Mouse (Mus musculus): ENCODE measurements around the gene Gm10477. TPM values are rescaled to one million over a fixed set of nuclear protein-coding genes. Genes with fewer than 3 reads are reported as not detected.
"Not testable (repeated sequence)": the region's sequence is repeated elsewhere in the genome, so short reads cannot be mapped to it uniquely, and the experiment has no call there.

The Gm10477 gene
- not detected in 2 replicates for polyA plus RNA-seq (2015; fragmentation: Nextera tagmentation; extraction: Ambion mirVana)

GRCm38 (mm10) chrX:56524442-56524841 lies at the start of gene Gm10477:
TSS of gene Gm10477 (plus strand) at chrX:56524742.
- H3K27ac ChIP-seq; H3K9me3 ChIP-seq; H3K4me2 ChIP-seq; H3K36me3 ChIP-seq (replicated peaks); ATAC-seq (replicated peaks); H3K4me3 ChIP-seq; H3K27me3 ChIP-seq (replicated peaks); H3K9ac ChIP-seq; H3K4me1 ChIP-seq: not testable (repeated sequence)
- WGBS, result 82% methylated on average over 6 of the region's 6 CpGs

- Histone ChIP-seq H3K27ac (no peak overlapping the region), H3K36me3 (replicated peaks) (no peaks in the 10 kb centered on the region), H3K4me3 (no peak overlapping the region), H3K4me2 (no peak overlapping the region), H3K9ac (no peak overlapping the region), H3K27me3 (replicated peaks) (no peaks in the 10 kb centered on the region), H3K4me1 (no peaks in the 10 kb centered on the region), H3K9me3 (no peaks in the 10 kb centered on the region)
- 92% methylated on average over 3 of the region's 3 CpGs for WGBS
- ATAC-seq (replicated peaks), result no peak
Measured at GRCm38 (mm10) chrX:56477553-56477952, 47.0 kb upstream of the Gm10477 start.

GRCm38 (mm10) chrX:56481906-56482305 lies 42.6 kb upstream of the Gm10477 start:
- H3K27me3 ChIP-seq (replicated peaks), result no peaks in the 10 kb centered on the region
- H3K4me3 ChIP-seq, result no peak overlapping the region
- no peak for ATAC-seq (replicated peaks)
- no peak overlapping the region for H3K9ac ChIP-seq
- H3K27ac ChIP-seq, result no peak overlapping the region
- no peaks in the 10 kb centered on the region for H3K9me3 ChIP-seq
- H3K4me1 ChIP-seq, result no peaks in the 10 kb centered on the region
- no peaks in the 10 kb centered on the region for H3K36me3 ChIP-seq (replicated peaks)
- H3K4me2 ChIP-seq, result no peak overlapping the region
- WGBS, result 50% methylated on average over 3 of the region's 3 CpGs

GRCm38 (mm10) chrX:56489758-56490157 lies 34.8 kb upstream of the Gm10477 start:
- WGBS, result 27% methylated on average over 1 of the region's 1 CpGs
- no peaks in the 10 kb centered on the region for H3K27me3 ChIP-seq (replicated peaks)
- H3K4me3 ChIP-seq, result no peak overlapping the region
- ATAC-seq (replicated peaks), result 0 out of 2 replicates have a peak, but pooled peaks have one; percentile 33
- no peak overlapping the region for H3K27ac ChIP-seq
- no peaks in the 10 kb centered on the region for H3K9me3 ChIP-seq
- no peaks in the 10 kb centered on the region for H3K4me1 ChIP-seq
- no peaks in the 10 kb centered on the region for H3K36me3 ChIP-seq (replicated peaks)
- H3K4me2 ChIP-seq, result no peak overlapping the region
- H3K9ac ChIP-seq, result no peak overlapping the region

GRCm38 (mm10) chrX:56497241-56497640 lies 27.3 kb upstream of the Gm10477 start:
- no peak overlapping the region for H3K9ac ChIP-seq
- no peak overlapping the region for H3K27ac ChIP-seq
- H3K4me2 ChIP-seq, result no peak overlapping the region
- ATAC-seq (replicated peaks), result no peak
- no peak overlapping the region for H3K4me3 ChIP-seq
- H3K27me3 ChIP-seq (replicated peaks), result no peaks in the 10 kb centered on the region
- WGBS, result 82% methylated on average over 7 of the region's 7 CpGs
- H3K36me3 ChIP-seq (replicated peaks), result no peaks in the 10 kb centered on the region
- no peaks in the 10 kb centered on the region for H3K9me3 ChIP-seq
- no peaks in the 10 kb centered on the region for H3K4me1 ChIP-seq

GRCm38 (mm10) chrX:56531266-56531665 lies 6.7 kb downstream of the Gm10477 start:
- no peak overlapping the region for H3K4me3 ChIP-seq
- whole genome bisulfite sequencing, result 4% methylated on average over 3 of the region's 3 CpGs
- no peak overlapping the region for H3K27ac ChIP-seq
- no peaks in the 10 kb centered on the region for H3K27me3 ChIP-seq (replicated peaks)
- H3K9ac ChIP-seq, result no peak overlapping the region
- no peaks in the 10 kb centered on the region for H3K36me3 ChIP-seq (replicated peaks)
- H3K9me3 ChIP-seq, result no peaks in the 10 kb centered on the region
- ATAC-seq (replicated peaks), result 0 out of 2 replicates have a peak, but pooled peaks have one; percentile 48
- H3K4me2 ChIP-seq, result no peak overlapping the region
- H3K4me1 ChIP-seq, result no peaks in the 10 kb centered on the region

- H3K4me2 ChIP-seq, result no peak overlapping the region
- no peak overlapping the region for H3K4me3 ChIP-seq
- H3K27me3 ChIP-seq (replicated peaks), result no peaks in the 10 kb centered on the region
- no peak overlapping the region for H3K9ac ChIP-seq
- WGBS, result 61% methylated on average over 4 of the region's 4 CpGs
- H3K27ac ChIP-seq, result no peak overlapping the region
- no peaks in the 10 kb centered on the region for H3K36me3 ChIP-seq (replicated peaks)
- no peaks in the 10 kb centered on the region for H3K4me1 ChIP-seq
- H3K9me3 ChIP-seq, result no peaks in the 10 kb centered on the region
- ATAC-seq (replicated peaks), result no peak
Measured at GRCm38 (mm10) chrX:56537162-56537561, 12.6 kb downstream of the Gm10477 start.

- Histone ChIP-seq H3K9ac (no peak within 1 kb of the TSS), H3K4me3 (no peak within 1 kb of the TSS), H3K27ac (no peak within 1 kb of the TSS), H3K9me3 (no peaks in the 10 kb centered on the region), H3K36me3 (replicated peaks) (no peaks in the 10 kb centered on the region), H3K4me2 (no peak within 1 kb of the TSS), H3K4me1 (no peaks in the 10 kb centered on the region), H3K27me3 (replicated peaks) (no peaks in the 10 kb centered on the region)
- 86% methylated on average over 7 of the region's 7 CpGs for WGBS
- no peak for ATAC-seq (replicated peaks)
Measured at GRCm38 (mm10) chrX:56549506-56549905, 25.0 kb downstream of the Gm10477 start, which contains the start of gene Gm648. TSS of gene Gm648 (minus strand) at chrX:56549606.

- H3K9me3 ChIP-seq, result 0 out of 2 replicates have a peak, but pooled peaks cover 2% of the 10 kb centered on the region
- no peak overlapping the region for H3K27ac ChIP-seq
- no peak overlapping the region for H3K4me2 ChIP-seq
- WGBS, result 92% methylated on average over 3 of the region's 3 CpGs
- H3K9ac ChIP-seq, result no peak overlapping the region
- H3K27me3 ChIP-seq (replicated peaks), result no peaks in the 10 kb centered on the region
- H3K4me3 ChIP-seq, result no peak overlapping the region
- H3K4me1 ChIP-seq, result no peaks in the 10 kb centered on the region
- H3K36me3 ChIP-seq (replicated peaks), result no peaks in the 10 kb centered on the region
- no peak for ATAC-seq (replicated peaks)
Measured at GRCm38 (mm10) chrX:56553584-56553983, 29.0 kb downstream of the Gm10477 start.

GRCm38 (mm10) chrX:56572465-56572864 lies 47.9 kb downstream of the Gm10477 start:
- Histone ChIP-seq H3K9me3 (no peaks in the 10 kb centered on the region), H3K4me1 (no peaks in the 10 kb centered on the region), H3K4me2 (no peak overlapping the region), H3K36me3 (replicated peaks) (no peaks in the 10 kb centered on the region), H3K9ac (no peak overlapping the region), H3K27ac (no peak overlapping the region), H3K4me3 (no peak overlapping the region), H3K27me3 (replicated peaks) (no peaks in the 10 kb centered on the region)
- ATAC-seq (replicated peaks), result no peak
- 23% methylated on average over 6 of the region's 6 CpGs for WGBS

Other genes starting within 250 kb of the Gm10477 start
- gene Zfp449, start 178.3 kb upstream of the Gm10477 start, polyA plus RNA-seq (2015; fragmentation: Nextera tagmentation; extraction: Ambion mirVana), result 6.0 and 6.1 TPM in 2 replicates
- gene Smim10l2a, start 150.2 kb upstream of the Gm10477 start, polyA plus RNA-seq (2015; fragmentation: Nextera tagmentation; extraction: Ambion mirVana), result 41.0 and 43.5 TPM in 2 replicates
- gene Gm2174, start 76.8 kb upstream of the Gm10477 start, polyA plus RNA-seq (2015; fragmentation: Nextera tagmentation; extraction: Ambion mirVana), result 0.99 and 1.6 TPM in 2 replicates
- gene Ints6l, start 69.9 kb upstream of the Gm10477 start, polyA plus RNA-seq (2015; fragmentation: Nextera tagmentation; extraction: Ambion mirVana), result 19.4 and 19.9 TPM in 2 replicates
- gene Gm648, start 24.9 kb downstream of the Gm10477 start, polyA plus RNA-seq (2015; fragmentation: Nextera tagmentation; extraction: Ambion mirVana), result 0.27 TPM in 1 of 2 replicates, not detected in the other
- 55.3 and 57.9 TPM in 2 replicates for gene Mmgt1, start 73.3 kb downstream of the Gm10477 start, polyA plus RNA-seq (2015; fragmentation: Nextera tagmentation; extraction: Ambion mirVana)
- gene Slc9a6, start 85.0 kb downstream of the Gm10477 start, polyA plus RNA-seq (2015; fragmentation: Nextera tagmentation; extraction: Ambion mirVana), result 68.0 and 73.9 TPM in 2 replicates
- 172 and 177 TPM in 2 replicates for gene Fhl1, start 207.0 kb downstream of the Gm10477 start, polyA plus RNA-seq (2015; fragmentation: Nextera tagmentation; extraction: Ambion mirVana)

Measured in midbrain, embryonic 15.5 days (tissue).